Mouse (Mus musculus) CD8-positive naive resting alpha-beta T cell, adult 57 days (primary cell): ENCODE measurements around the gene Peg10. TPM values are rescaled to one million over a fixed set of nuclear protein-coding genes. Genes with fewer than 3 reads are reported as not detected.

Experiments
- total RNA-seq: library from RNA; stranded (reverse); gene quantifications from one replicate; pipeline ENCODE4 v1.2.4, GENCODE M21; 2023

The Peg10 gene
- total RNA-seq: not detected

DNA sequence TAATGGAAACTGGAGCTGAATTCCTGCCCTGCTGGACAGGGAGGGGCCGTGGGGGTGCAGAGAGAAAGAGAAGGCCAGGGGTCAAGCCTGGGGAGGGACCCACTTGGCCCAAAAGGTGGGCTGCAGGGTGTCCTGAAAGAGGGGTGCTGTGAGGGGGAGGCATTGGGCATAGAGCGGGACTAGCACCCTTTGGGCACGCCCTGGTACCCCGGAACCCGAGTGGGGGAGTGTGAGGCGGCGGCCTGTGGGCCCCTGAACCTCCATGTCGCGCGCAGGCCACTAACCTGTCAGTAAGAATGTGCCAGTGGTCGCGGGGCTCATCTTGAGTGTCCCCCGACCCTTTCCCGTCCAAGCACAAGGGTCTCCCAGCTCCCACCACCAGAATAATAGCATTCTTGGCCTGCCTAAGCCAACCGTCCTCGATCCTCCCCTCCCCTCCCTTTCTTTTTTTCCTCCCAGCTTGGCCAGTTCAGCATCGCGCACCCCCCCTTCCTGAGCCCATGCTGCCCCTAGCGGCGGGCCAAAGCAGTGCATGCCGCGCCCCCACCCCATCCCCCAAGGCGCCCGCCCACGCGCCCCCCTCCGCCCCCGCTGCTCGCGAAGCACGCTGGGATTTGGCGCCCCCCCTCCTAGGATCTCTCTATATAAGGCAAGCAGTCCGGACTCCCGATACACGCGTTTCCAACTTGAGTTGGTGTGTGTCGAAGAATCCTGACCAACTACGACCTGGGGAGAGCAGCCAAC, at the start of gene Peg10, which contains the start of gene Sgce:
Peg10 (plus strand) TSS at position 611 of the 744 bp plus-strand sequence.
Sgce (minus strand) TSS at position 512 of the 744 bp plus-strand sequence.

Other genes starting within 250 kb of the Peg10 start
- 0.43 TPM for gene Col1a2, start 242.5 kb upstream of the Peg10 start, total RNA-seq
- 26.5 TPM for gene Casd1, start 146.5 kb upstream of the Peg10 start, total RNA-seq
- not detected for gene Sgce, start 99 bp upstream of the Peg10 start, total RNA-seq
- gene Ppp1r9a, start 155.6 kb downstream of the Peg10 start, total RNA-seq: 0.67 TPM